Mouse (Mus musculus): Measurements from ENCODE around the gene Lrrc26.
"Not testable (repeated sequence)": the region's sequence is repeated elsewhere in the genome, so short reads cannot be mapped to it uniquely, and the experiment has no call there.

The Lrrc26 gene

GRCm38 (mm10) chr2:25289651-25290050 lies at the start of gene Lrrc26:
TSS of gene Lrrc26 (plus strand) at chr2:25289915.
- in situ Hi-C loops (cut with MboI, MseI): no loop called here

DNA sequence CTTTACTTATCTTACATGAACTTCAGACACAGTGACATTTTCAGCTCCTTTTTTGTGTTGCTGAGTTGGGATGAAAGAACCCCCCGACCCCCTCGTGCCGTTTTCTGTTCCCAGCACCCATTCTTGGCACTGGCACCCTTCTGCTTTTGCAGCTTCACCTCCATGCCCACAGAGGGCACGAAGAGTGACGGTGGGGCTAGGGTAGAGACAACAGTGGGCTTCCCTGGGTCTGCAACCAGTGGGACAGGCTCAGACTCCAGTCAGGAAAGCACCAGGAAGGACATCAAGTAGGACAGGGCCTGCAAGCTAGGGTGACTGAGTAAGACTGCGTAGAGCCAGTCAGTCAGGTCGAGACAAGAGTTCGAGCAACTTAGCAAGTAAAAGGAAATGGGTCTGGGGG lies 49.4 kb upstream of the Lrrc26 start:
- in situ Hi-C loops (cut with MboI, MseI): no loop called here

DNA sequence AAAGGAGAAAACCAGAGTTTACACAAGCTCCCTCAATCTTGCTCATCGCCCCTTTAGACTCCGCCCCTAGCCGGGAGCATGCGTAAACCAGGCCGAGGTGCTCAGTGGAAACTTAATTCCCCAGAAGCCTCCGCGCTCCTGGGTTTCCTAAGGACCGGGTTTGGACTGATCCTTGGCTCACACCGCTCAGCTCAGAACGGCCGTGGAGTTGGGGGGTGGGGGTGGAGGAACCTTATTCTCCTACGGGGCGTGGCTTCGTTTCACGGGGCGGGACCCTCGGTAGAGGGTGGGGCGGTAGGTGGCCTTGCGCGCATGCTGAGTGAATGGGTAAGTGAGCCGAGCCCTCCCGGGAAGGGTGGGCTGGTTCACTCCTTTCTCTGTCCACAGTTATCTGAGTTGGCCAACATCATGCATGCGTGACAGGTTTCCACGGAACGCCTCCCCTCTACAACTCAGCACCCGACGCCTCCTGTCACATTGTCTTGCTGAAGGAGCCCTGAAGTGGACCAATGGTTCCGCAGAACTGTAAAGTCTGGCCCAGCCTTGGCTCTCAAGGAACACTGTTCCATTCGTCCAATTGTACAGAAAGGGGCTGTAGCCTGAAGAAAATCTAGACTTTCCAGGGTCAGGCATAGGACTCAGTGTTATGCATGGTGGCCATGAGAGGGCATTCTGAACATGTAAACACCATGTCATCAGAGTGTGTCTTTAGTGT lies 48.8 kb upstream of the Lrrc26 start:
- in situ Hi-C loops (cut with MboI, MseI): no loop called here

DNA sequence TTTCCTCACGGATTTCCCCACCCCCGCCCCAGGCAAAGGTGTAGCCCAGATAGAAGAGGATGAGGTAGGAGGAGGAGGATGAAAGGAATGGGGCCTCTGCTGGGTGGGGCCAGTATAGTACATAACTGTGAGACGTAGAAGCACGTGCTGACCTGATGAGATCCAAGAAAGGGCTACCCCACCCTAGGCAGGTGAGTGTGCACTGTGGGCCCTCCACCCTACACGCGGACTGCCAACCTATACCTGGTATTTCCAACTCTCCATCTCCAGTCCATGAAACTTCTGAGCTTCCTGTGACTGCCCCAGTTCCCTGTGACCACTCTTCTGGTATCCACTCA lies 48.3 kb upstream of the Lrrc26 start:
- in situ Hi-C loops (cut with MboI, MseI): no loop called here

DNA sequence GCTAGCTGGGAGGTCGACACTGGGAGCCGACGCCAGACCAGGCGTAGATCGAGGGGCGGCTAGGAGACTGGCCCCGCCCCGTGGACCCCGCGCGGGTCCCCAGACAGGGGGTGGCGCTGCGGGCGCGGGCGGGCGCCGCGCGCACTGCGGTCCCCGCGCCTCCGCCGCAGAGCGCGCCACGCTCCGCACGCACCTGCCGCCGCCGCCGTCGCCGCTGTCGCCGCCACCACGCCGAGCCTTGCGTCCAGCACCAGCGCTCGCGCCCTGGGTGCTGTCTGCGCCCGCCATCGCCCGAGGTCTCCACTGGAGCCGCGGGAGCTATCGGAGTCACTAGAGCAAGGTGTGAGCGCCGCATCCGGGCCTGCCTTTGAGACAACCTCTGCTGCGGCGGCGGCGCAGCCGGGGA lies 47.6 kb upstream of the Lrrc26 start, which contains the start of the genes Rnf208 and Cysrt1:
Gene Rnf208, plus strand, starts transcription at position 155 of the 406 bp plus-strand sequence.
Gene Cysrt1, minus strand, starts transcription at position 352 of the 406 bp plus-strand sequence.
- in situ Hi-C loops (cut with MboI, MseI): no loop called here

DNA sequence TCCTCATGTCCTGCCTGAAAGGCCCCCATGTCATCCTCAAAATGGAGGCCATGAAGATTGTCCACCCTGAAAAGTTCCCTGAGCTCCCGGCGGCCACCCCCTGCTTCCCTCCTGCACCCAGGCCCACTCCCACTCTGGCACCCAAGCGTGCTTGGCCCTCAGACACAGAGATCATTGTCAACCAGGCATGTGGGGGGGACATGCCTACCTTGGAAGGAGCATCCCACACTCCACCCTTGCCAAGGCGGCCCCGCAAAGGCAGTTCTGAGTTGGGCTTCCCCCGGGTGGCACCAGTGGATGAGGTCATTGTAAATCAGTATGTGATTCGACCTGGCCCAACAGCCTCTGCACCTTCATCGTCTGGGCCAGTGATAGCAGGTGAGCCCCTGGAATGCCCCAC lies 46.4 kb upstream of the Lrrc26 start:
- in situ Hi-C loops (cut with MboI, MseI): no loop called here

DNA sequence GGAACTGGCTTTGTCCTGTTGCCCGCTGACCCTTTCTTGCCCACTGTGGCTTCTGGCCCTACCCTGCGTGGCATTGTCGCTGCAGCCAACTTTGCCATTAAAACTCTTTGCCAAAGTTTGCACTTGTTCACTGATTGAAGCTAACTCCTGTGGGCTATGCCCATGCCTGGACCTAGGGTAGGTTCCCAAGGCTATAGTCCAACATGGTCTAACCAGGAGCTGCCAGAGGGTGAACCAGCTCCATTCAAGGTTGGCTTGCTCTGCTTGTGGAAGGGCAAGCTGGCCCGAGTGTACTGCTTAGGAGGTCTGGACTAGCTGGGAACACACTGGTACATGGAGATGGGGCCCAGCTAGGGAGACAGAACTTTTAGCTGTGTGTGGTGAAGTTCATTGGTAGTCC lies 45.6 kb upstream of the Lrrc26 start:
- in situ Hi-C loops (cut with MboI, MseI): no loop called here

DNA sequence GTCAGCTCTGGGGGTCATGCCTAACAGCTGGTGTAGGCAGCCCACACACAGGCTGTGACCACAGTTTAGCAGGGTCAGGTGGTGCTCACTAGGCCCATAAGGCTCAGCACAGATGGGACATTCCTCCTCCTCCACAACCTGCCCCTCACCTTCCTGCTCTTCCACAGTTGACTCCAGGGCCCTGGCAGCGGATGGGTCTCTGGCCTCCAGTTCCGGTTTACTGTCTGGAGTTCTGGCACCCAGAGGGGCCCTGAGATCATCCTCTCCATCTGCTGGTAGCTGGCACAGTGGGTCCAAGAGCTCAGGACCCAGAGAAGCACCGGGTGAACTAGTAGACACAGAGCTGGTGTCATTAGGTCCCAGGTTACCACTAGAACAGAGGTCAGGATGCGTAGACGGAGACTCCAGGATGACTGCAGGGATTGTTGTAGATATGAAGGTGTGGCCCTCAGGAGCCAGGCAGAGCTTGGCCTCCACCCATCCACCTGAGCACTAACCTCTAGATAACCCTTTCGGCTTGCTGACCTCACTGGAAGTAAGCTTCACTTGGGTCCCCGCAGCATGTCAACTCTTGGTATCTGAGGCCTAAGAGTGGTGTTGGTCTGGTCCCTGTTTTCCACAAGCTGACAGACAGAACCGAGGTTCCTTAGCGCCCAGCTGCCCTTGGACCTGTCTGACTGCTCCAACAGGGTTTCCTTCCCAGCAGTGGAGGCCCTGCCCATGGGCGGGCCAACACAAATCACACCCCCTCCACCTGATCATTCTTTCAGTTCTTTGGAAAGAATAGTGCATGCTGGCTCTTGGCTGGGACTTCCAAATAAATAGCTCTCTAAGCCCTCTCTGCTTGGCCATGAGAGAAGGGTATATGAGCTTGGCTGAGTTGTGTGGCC lies 43.3 kb upstream of the Lrrc26 start, which contains the start of gene AL732309.1:
Gene AL732309.1, minus strand, starts transcription at position 681 of the 890 bp plus-strand sequence.
- in situ Hi-C loops (cut with MboI, MseI): no loop called here

GRCm38 (mm10) chr2:25252331-25252730 lies 37.4 kb upstream of the Lrrc26 start:
- in situ Hi-C loops (cut with MboI, MseI): loop anchor here (5.0 kb wide), 1 partner anchor 60 kb away; no protein-coding TSS in a partner anchor

- in situ Hi-C loops (cut with MboI, MseI): no loop called here
Measured at GRCm38 (mm10) chr2:25255284-25255779, 34.4 kb upstream of the Lrrc26 start, which contains the start of gene Tmem203. TSS of gene Tmem203 (plus strand) at chr2:25255439.

DNA sequence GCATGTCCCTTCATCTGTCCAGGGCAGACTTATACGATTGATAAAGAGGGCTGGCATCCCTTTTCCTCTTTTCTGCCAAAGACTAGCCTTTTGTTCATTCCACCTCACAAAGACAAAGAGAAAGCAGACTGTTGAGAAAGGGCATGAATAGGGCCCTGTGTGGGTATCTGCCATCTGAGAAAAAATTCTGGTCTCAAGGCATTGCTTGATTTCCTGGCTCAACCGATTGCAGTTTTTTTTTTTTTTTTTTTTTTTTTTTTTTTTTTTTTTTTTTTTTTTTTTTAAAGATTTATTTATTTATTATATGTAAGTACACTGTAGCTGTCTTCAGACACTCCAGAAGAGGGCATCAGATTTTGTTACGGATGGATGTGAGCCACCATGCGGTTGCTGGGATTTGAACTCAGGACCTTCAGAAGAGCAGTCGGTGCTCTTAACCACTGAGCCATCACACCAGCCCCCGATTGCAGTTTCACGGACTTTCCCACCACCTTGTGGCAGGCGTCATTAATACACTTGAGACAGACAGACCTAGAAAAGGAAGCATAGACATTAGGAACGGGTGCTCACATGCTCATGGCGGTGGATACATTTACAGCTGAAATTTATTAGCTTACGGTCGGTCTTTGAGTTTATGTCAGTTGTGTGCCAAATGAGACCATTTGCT lies 33.1 kb upstream of the Lrrc26 start:
- in situ Hi-C loops (cut with MboI, MseI): not testable (repeated sequence)

DNA sequence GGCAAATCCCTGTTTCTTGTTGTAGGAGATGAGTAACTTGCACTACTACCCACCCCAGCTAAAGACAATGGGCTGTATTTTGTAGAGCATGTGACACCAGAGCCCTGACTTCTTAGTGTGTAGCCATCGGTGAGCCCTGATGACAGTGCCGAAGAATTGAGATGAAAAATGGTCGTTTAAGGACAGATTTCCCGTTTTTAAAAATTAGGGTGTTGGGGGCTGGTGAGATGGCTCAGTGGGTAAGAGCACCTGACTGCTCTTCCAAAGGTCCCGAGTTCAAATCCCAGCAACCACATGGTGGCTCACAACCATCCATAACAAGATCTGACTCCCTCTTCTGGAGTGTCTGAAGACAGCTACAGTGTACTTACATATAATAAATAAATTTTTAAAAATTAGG lies 32.5 kb upstream of the Lrrc26 start:
- in situ Hi-C loops (cut with MboI, MseI): not testable (repeated sequence)

DNA sequence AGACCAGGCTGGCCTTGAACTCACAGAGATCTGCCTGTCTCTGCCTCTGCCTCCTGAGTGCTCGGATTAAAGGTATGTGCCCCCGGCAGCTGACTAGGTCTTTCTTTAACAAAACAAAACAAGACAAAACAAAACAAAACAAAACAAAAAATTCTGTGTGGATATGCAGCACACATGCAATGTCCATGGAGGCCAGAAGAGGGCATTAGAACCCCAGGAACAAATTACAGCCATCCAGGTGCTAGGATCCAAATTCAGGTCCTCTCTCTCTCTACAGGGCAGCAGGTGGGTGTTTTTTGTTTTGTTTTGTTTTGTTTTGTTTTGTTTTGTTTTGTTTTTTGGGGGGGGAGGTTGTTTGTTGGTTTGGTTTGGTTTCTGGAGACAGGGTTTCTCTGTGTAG lies 30.8 kb upstream of the Lrrc26 start:
- in situ Hi-C loops (cut with MboI, MseI): no loop called here

DNA sequence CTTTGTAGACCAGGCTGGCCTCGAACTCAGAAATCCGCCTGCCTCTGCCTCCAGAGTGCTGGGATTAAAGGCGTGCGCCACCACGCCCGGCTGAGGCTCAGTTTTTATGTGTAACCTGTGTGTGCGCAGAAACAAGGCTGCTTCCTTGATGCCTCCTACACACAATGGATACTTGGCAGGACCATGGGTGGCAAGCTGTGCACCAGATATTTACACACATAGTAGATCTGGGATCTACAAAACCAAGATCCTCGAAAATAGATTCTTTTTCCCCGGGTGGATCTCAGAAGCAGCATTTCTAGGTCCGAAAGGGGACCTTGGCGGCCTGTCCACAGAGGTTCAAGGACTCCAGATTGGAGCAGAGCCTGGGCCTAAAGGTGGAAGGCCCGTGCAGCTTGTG lies 27.8 kb upstream of the Lrrc26 start:
- in situ Hi-C loops (cut with MboI, MseI): no loop called here

GRCm38 (mm10) chr2:25262291-25262767 lies 27.4 kb upstream of the Lrrc26 start, which contains the start of gene Tprn:
TSS of gene Tprn (plus strand) at chr2:25262618.
- in situ Hi-C loops (cut with MboI, MseI): no loop called here

DNA sequence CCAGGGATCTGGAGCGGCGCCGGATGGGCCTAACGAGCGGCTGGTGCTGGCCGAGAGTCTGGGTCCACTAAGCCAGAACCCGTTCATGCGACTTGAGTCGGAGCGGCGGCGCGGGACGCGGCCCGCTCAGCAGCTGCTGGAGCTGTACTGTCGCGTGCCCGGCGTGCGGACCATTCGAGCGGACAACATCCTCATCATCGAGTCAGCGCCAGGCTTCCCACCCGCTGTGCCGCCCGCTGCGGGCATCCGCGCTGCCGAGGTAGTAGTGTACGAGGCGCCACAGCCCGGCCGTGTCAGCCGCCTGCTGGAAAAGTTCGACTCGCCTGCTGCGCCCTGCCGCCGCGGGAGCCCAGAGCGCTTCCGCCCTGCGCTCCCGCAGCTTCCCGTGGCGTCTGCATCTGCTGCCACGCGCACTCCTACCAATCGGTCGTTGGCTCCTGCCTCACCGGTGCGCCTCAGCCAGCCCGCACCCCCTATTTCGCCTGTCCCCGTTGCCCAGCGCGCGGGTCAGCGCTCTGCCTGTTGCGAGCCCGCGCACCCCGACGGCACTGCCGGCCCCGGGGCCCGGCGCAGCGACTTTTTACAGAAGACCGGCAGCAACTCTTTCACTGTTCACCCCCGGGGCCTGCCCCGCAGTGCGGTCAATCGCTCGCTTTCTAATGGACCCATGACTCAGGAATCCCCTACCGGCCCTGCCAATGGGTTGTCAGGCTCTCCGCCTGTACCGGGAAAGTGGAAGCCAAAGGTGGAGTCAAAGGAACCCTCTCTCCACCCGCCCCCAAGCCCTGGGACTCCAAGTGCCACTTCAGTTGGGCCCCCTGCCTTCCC lies 26.7 kb upstream of the Lrrc26 start:
- in situ Hi-C loops (cut with MboI, MseI): no loop called here

DNA sequence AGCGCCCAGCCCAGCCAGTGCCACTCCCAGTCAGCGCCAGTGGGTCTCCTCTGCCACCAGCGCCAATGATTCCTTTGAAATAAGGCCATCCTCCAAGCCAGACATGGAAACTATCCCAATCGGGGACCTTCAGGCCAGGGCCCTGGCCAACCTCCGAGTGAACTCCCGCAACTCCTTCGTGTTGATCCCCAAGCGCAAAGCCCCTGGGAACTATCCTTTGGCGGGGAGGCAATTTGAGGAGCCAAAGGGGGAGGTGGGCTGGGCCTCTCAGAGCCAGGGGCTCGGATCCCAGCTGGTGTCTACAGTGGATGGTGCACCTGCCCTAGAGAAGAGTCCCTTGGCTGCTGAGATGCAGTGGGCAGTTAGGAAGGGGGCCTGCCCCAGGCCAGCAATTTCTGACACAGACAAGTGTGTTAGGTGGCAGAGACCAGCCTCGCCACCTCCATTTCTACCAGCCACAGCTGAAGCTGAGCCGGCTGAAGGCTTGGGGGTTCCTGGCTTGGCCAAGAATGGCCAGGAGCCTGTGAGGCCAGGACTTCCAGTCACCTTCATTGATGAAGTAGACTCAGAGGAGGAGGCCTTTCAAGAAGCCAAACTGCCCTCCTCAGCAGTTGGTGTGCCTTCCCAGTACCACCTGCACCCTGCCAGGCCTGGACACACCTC lies 26.0 kb upstream of the Lrrc26 start:
- in situ Hi-C loops (cut with MboI, MseI): no loop called here

DNA sequence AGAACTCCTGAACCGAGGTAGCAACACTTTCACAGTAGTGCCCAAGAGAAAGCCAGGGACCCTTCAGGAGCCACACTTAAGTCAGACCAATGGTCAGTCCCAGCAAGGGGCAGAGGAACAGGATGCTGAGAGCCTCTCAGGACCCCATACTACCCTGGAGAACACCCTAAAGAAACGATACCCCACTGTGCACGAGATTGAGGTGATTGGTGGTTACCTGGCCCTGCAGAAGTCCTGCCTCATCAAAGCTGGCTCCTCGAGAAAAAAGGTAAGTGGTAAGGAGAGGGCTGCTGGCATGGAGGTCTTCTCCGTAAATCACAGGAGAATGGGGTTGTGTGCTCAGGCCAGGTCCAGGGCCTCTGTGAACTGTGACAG lies 25.4 kb upstream of the Lrrc26 start:
- in situ Hi-C loops (cut with MboI, MseI): no loop called here

DNA sequence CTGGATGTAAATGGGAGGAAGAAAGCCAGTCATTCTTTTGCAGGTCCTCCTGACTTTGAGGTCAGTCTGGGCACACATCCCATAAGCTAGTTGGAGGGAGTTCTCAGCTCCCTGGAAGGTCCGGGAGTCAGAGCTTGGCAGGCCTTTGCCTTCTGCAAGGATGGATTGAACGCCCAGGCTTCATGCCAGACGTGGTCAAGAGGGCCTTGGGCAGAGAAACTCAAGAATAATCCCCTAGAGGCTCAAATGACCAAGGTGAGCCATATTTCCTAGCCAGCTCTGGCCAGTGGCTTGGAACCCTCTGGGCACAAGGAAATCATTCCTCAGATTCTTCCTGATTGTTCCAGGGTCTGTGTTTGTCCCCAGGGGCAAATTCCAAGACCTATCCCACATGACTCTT lies 24.9 kb upstream of the Lrrc26 start:
- in situ Hi-C loops (cut with MboI, MseI): no loop called here

Data from T-helper 1 cell (primary cell).